Mouse (Mus musculus): ENCODE results near the gene F13b. TPM values are rescaled to one million over a fixed set of nuclear protein-coding genes. Genes with fewer than 3 reads are reported as not detected.

F13b gene
- polyA plus RNA-seq (2014; fragmentation: Nextera tagmentation; extraction: Ambion mirVana): not detected in 2 replicates

DNA sequence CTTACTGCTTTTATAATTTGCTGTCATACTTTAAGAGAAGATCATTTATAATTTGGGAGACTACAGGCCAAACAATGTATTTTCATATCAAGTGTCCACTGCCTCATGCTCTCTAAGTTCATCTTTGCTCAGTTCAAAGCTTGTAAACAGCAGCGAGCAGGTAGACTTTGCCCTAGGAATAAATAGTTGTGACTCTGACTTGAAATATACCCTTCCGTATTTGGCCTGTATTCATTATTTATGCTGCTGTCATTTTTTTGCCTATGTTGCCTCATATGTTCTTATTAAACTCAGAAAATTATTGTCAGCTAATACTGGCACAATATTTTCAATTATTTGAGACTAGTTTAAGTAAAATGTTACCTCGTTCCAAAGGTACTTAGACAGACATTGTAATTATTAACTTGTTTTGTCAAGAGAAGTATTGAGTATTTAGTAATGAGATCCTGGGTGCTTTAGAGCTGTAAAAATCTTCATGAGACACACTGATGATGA is at the start of gene F13b:
Gene F13b (plus strand): TSS at position 445 of the 495 bp plus-strand sequence.
- Histone ChIP-seq H3K4me1 (replicated peaks; ENCODE audit: control insufficient read depth, insufficient read depth, low read length) (no peaks in the 10 kb centered on the region), H3K27me3 (replicated peaks; ENCODE audit: control insufficient read depth, insufficient read depth, low read length) (no peaks in the 10 kb centered on the region), H3K27ac (ENCODE audit: low read depth) (no peak within 1 kb of the TSS), H3K36me3 (ENCODE audit: control insufficient read depth, insufficient read depth, low read length) (no peaks in the 10 kb centered on the region), H3K4me3 (ENCODE audit: low read depth, low read length) (no peak within 1 kb of the TSS), H3K4me2 (ENCODE audit: low read length) (no peak within 1 kb of the TSS), H3K9ac (ENCODE audit: low read length) (no peak within 1 kb of the TSS), H3K9me3 (ENCODE audit: control insufficient read depth, low read length) (no peaks in the 10 kb centered on the region)
- ATAC-seq (replicated peaks; ENCODE audit: low FRiP score, low TSS enrichment, low read depth) (no peak), DNase-seq (ENCODE audit: low spot score) (no peak)
- 75% methylated on average over 3 of the region's 3 CpGs for WGBS

DNA sequence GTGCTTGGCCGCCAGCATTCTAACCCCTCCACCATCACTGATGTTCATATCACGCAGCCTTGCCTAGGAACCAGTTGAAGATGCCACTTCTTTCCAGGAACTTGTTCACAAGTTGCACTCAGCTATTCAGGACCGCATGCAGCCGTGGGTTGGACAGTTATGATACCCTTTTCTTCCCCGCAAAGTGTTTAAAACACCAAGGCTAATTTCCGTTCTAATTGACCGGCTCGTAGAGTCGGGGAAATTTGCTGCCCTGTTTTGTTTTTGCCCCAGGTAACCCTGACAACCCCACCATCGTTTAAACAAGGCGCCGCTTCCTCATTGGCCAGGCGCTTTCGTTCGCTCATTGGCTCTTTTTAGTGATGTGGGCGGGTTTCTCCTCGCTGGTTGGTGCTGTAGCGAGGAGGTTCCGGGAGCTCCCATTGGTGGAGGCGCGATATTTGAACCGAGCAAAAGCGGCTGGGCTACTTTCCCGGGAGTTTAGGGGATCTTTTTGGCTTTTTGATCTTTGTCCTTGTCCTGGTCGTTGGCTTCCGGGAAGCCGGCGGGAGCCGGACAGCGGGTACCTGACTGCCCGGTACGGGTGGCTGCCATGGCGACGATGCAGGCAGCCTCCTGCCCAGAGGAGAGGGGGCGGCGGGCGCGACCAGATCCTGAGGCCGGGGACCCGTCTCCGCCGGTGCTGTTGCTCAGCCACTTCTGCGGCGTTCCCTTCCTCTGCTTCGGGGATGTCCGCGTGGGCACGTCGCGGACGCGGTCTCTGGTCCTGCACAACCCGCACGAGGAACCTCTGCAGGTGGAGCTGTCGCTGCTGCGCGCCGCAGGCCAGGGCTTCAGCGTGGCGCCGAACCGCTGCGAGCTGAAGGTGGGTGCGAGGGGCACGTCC is 46.9 kb upstream of the F13b start, which contains the start of gene Aspm:
Gene Aspm (plus strand): TSS at position 433 of the 886 bp plus-strand sequence.
- peak within 1 kb of the TSS; percentile 65 for H3K27ac ChIP-seq (ENCODE audit: low read depth)
- no peaks in the 10 kb centered on the region for H3K27me3 ChIP-seq (replicated peaks; ENCODE audit: control insufficient read depth, insufficient read depth, low read length)
- WGBS: 1% methylated on average over 57 of the region's 65 CpGs

DNA sequence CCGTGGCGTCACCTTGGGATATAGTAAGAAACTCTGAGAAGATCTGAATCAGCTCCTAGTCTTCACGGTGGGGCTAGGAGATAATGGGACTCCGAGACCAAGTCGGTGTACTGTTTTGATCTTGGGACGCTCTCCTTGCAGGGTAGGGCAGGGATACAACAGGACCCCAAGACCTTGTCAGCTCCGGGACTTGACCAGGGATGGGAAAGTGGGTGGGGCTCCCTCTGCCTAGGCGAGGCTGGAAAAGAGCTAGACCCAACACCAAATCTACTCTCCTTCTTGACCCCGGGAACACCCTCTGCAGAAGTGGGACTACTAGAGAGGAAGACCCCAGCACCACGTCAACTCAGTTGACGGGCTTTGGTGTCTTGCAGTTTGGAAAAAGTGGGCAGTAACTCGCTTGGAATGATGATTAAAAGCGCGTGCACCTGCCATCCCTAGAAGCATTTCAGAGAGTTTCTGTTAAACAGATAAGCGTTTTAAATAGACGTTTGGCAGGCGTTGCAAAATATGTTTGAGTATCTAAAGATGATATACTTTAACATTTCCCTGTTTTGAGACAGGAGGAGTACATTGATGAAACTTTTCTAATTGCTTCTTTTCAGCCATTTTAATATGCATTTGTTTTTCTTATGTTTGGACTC is 46.2 kb upstream of the F13b start:
- Histone ChIP-seq H3K9ac (ENCODE audit: low read length) (peak overlapping the region; percentile 65), H3K36me3 (ENCODE audit: control insufficient read depth, insufficient read depth, low read length) (peaks cover 23% of the 10 kb centered on the region), H3K9me3 (ENCODE audit: control insufficient read depth, low read length) (no peaks in the 10 kb centered on the region), H3K27me3 (replicated peaks; ENCODE audit: control insufficient read depth, insufficient read depth, low read length) (no peaks in the 10 kb centered on the region), H3K27ac (ENCODE audit: low read depth) (no peak overlapping the region; the same call in 1 of the 2 replicates), H3K4me3 (ENCODE audit: low read depth, low read length) (peak overlapping the region; percentile 79), H3K4me1 (replicated peaks; ENCODE audit: control insufficient read depth, insufficient read depth, low read length) (peaks cover 14% of the 10 kb centered on the region; the same call in 1 of the 2 replicates), H3K4me2 (ENCODE audit: low read length) (peak overlapping the region; percentile 89)
- DNase-seq (ENCODE audit: low spot score): no peak
- peak; percentile 48 for ATAC-seq (replicated peaks; ENCODE audit: low FRiP score, low TSS enrichment, low read depth)
- WGBS: 2% methylated on average over 17 of the region's 17 CpGs

More for the DNA sequence above, 46.9 kb upstream of the F13b start, which contains the start of gene Aspm:
- Histone ChIP-seq H3K36me3 (ENCODE audit: control insufficient read depth, insufficient read depth, low read length) (peaks cover 21% of the 10 kb centered on the region), H3K9ac (ENCODE audit: low read length) (peak within 1 kb of the TSS; percentile 65), H3K9me3 (ENCODE audit: control insufficient read depth, low read length) (no peaks in the 10 kb centered on the region), H3K4me1 (replicated peaks; ENCODE audit: control insufficient read depth, insufficient read depth, low read length) (peaks cover 11% of the 10 kb centered on the region; the same call in 1 of the 2 replicates), H3K4me2 (ENCODE audit: low read length) (peak within 1 kb of the TSS; percentile 89), H3K4me3 (ENCODE audit: low read depth, low read length) (peak within 1 kb of the TSS; percentile 79)
- ATAC-seq (replicated peaks; ENCODE audit: low FRiP score, low TSS enrichment, low read depth) (peak; percentile 99), DNase-seq (ENCODE audit: low spot score) (peak; percentile 93)

DNA sequence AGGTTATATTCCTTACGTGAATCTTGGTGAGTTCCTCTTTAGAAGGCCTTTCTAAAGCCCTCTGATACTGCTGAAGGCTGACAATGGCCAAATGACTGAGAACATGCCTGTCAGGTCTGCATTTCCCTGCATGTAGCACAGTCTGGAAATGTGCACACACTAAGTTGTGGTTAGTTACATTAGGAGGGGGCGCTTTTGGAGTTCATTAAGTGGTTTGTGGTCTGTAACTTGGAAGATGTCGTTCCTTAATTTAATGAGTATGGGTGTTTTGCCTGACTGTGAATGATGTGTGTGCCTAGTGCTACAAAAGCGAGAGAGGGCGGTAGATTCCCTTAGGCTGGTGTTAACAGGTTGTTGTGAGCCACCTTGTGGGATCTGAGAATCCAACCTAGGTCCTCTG is 40.7 kb upstream of the F13b start:
- Histone ChIP-seq H3K4me3 (ENCODE audit: low read depth, low read length) (no peak overlapping the region), H3K27ac (ENCODE audit: low read depth) (no peak overlapping the region), H3K9me3 (ENCODE audit: control insufficient read depth, low read length) (no peaks in the 10 kb centered on the region), H3K36me3 (ENCODE audit: control insufficient read depth, insufficient read depth, low read length) (peaks cover 60% of the 10 kb centered on the region), H3K27me3 (replicated peaks; ENCODE audit: control insufficient read depth, insufficient read depth, low read length) (no peaks in the 10 kb centered on the region), H3K4me1 (replicated peaks; ENCODE audit: control insufficient read depth, insufficient read depth, low read length) (peaks cover 8% of the 10 kb centered on the region; the same call in 1 of the 2 replicates), H3K9ac (ENCODE audit: low read length) (no peak overlapping the region), H3K4me2 (ENCODE audit: low read length) (no peak overlapping the region)
- 90% methylated on average over 5 of the region's 5 CpGs for WGBS
- DNase-seq (ENCODE audit: low spot score): no peak
- no peak for ATAC-seq (replicated peaks; ENCODE audit: low FRiP score, low TSS enrichment, low read depth)

DNA sequence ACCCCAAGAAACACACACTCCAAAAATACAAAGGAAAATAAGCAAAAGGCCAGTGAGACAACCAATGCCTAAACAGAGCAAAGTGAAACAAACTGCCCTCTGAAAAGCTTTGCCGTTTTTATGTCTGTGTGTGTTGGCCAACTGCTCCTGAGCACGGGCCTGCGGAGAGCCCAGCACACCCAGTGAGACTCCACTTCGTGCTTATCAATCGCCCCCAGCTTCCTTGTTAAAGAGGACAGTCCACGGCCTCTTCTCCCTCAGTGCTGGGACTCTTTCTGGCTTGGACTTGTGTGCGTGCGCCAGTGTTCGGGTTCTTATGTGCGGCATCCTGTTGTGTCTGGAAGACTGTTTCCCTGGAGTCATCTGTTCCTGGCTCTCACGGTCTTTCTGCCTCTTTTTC is 35.6 kb upstream of the F13b start:
- ATAC-seq (replicated peaks; ENCODE audit: low FRiP score, low TSS enrichment, low read depth): no peak
- Histone ChIP-seq H3K9ac (ENCODE audit: low read length) (no peak overlapping the region), H3K36me3 (ENCODE audit: control insufficient read depth, insufficient read depth, low read length) (peaks cover 76% of the 10 kb centered on the region), H3K27me3 (replicated peaks; ENCODE audit: control insufficient read depth, insufficient read depth, low read length) (no peaks in the 10 kb centered on the region), H3K4me3 (ENCODE audit: low read depth, low read length) (no peak overlapping the region), H3K9me3 (ENCODE audit: control insufficient read depth, low read length) (no peaks in the 10 kb centered on the region), H3K27ac (ENCODE audit: low read depth) (no peak overlapping the region), H3K4me1 (replicated peaks; ENCODE audit: control insufficient read depth, insufficient read depth, low read length) (no peaks in the 10 kb centered on the region), H3K4me2 (ENCODE audit: low read length) (no peak overlapping the region)
- DNase-seq (ENCODE audit: low spot score): no peak
- WGBS: 93% methylated on average over 11 of the region's 11 CpGs

DNA sequence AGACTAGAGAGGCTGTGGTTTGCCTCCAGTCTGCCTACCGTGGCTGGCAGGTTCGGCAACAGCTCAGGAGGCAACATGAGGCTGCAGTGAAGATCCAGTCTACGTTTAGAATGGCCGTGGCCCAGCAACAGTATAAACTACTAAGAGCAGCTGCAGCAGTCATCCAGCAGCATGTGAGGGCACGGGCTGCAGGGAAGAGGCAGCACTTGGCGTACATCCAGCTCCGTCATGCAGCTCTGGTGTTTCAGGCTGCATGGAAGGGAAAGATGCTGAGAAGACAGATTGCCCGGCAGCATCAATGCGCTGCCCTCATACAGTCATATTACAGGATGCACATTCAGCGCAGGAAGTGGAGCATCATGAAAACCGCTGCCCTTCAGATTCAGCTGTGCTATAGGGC is 22.6 kb upstream of the F13b start:
- Histone ChIP-seq H3K4me1 (replicated peaks; ENCODE audit: control insufficient read depth, insufficient read depth, low read length) (no peaks in the 10 kb centered on the region), H3K9ac (ENCODE audit: low read length) (no peak overlapping the region), H3K36me3 (ENCODE audit: control insufficient read depth, insufficient read depth, low read length) (peaks cover 84% of the 10 kb centered on the region), H3K27ac (ENCODE audit: low read depth) (no peak overlapping the region), H3K27me3 (replicated peaks; ENCODE audit: control insufficient read depth, insufficient read depth, low read length) (no peaks in the 10 kb centered on the region), H3K4me2 (ENCODE audit: low read length) (no peak overlapping the region), H3K9me3 (ENCODE audit: control insufficient read depth, low read length) (no peaks in the 10 kb centered on the region), H3K4me3 (ENCODE audit: low read depth, low read length) (no peak overlapping the region)
- DNase-seq (ENCODE audit: low spot score): no peak
- no peak for ATAC-seq (replicated peaks; ENCODE audit: low FRiP score, low TSS enrichment, low read depth)
- WGBS: 91% methylated on average over 11 of the region's 11 CpGs

DNA sequence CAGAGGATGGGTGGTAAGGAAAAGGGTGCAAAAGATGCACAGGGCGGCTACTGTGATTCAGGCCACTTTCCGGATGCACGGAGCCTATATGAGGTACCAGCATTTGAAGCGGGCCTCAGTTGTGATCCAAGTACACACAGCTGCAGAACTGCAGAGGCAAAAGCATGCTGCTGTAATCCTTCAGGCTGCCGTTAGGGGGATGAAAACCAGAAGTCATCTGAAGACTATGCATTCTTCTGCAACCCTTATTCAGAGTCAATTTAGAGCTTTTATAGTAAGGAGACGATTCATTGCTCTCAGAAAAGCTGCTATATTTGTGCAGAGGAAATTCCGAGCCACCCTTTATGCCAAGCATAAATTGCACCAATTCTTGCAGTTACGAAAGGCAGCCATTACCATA is 21.3 kb upstream of the F13b start:
- 90% methylated on average over 8 of the region's 8 CpGs for WGBS
- Histone ChIP-seq H3K4me1 (replicated peaks; ENCODE audit: control insufficient read depth, insufficient read depth, low read length) (no peaks in the 10 kb centered on the region), H3K27ac (ENCODE audit: low read depth) (no peak overlapping the region), H3K27me3 (replicated peaks; ENCODE audit: control insufficient read depth, insufficient read depth, low read length) (no peaks in the 10 kb centered on the region), H3K4me2 (ENCODE audit: low read length) (no peak overlapping the region), H3K4me3 (ENCODE audit: low read depth, low read length) (no peak overlapping the region), H3K36me3 (ENCODE audit: control insufficient read depth, insufficient read depth, low read length) (peaks cover 73% of the 10 kb centered on the region), H3K9me3 (ENCODE audit: control insufficient read depth, low read length) (no peaks in the 10 kb centered on the region), H3K9ac (ENCODE audit: low read length) (no peak overlapping the region)
- DNase-seq (ENCODE audit: low spot score) (no peak), ATAC-seq (replicated peaks; ENCODE audit: low FRiP score, low TSS enrichment, low read depth) (no peak)

DNA sequence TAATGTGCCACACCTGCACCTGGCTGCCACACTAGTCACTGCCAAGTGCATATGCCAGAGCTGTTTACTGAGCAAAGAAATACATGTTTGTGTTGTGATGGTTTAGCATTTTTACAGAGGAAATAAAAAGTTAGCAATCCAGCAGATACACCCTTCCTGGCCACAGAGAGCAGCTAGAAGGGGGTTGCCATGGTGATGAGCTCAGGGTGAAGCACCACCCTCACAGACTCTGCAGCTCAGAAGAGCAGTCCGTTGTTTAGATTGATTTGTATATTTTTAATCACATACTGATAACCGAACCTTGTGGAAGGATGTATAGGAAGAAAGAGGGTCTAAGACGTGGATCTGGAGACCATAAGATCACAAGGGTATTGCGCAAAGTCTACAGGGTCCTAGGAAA is 20.4 kb upstream of the F13b start:
- no peak for DNase-seq (ENCODE audit: low spot score)
- no peak overlapping the region for H3K9ac ChIP-seq (ENCODE audit: low read length)
- H3K36me3 ChIP-seq (ENCODE audit: control insufficient read depth, insufficient read depth, low read length): peaks cover 71% of the 10 kb centered on the region
- H3K27me3 ChIP-seq (replicated peaks; ENCODE audit: control insufficient read depth, insufficient read depth, low read length): no peaks in the 10 kb centered on the region
- H3K27ac ChIP-seq (ENCODE audit: low read depth): no peak overlapping the region
- H3K9me3 ChIP-seq (ENCODE audit: control insufficient read depth, low read length): no peaks in the 10 kb centered on the region
- ATAC-seq (replicated peaks; ENCODE audit: low FRiP score, low TSS enrichment, low read depth): no peak
- H3K4me1 ChIP-seq (replicated peaks; ENCODE audit: control insufficient read depth, insufficient read depth, low read length): no peaks in the 10 kb centered on the region
- WGBS: 76% methylated on average over 4 of the region's 4 CpGs
- H3K4me2 ChIP-seq (ENCODE audit: low read length): no peak overlapping the region
- H3K4me3 ChIP-seq (ENCODE audit: low read depth, low read length): no peak overlapping the region

Measured in intestine, embryonic 14.5 days (tissue).